ENCODE assay signal across 14 mouse cellular contexts in genomic region chr6:111985452-111985851, GRCm38 (mm10).
DNase-seq lines count a peak whose midpoint lies in the region; ATAC-seq and TF ChIP-seq lines count a peak whose summit lies in the region.
"Had no signal": no experiment of that assay in that cellular context is flagged by ENCODE, and none has a peak within 500 bp of the region (broad histone marks: within the 10 kb centered on the region; RNA-seq: fewer than 3 reads in every experiment).

No protein-coding gene starts in this region.

- H3K9ac ChIP-seq in forebrain, embryonic 16.5 days (replicated peaks; ENCODE audit: low read depth, low read length) = no peak overlapping the region
- H3K9ac ChIP-seq in forebrain, embryonic 15.5 days (replicated peaks) = no peak overlapping the region
- no peak overlapping the region for H3K9ac ChIP-seq in lung, embryonic 16.5 days (ENCODE audit: low read length)
- H3K9ac ChIP-seq in intestine, postnatal 0 days (ENCODE audit: low read depth, low read length) = no peak overlapping the region
- H3K9ac ChIP-seq: forebrain, embryonic 12.5 days; liver, embryonic 14.5 days; neural tube, embryonic 12.5 days had no signal

- no peak for TF ChIP-seq CTCF in intestine, postnatal 0 days (IDR thresholded peaks at IDR 0.05; ENCODE audit: low read depth)

- no peaks in the 10 kb centered on the region for H3K9me3 ChIP-seq in forebrain, embryonic 16.5 days (ENCODE audit: control insufficient read depth, low read length)
- no peaks in the 10 kb centered on the region for H3K9me3 ChIP-seq in forebrain, embryonic 15.5 days
- no peaks in the 10 kb centered on the region for H3K9me3 ChIP-seq in lung, embryonic 16.5 days (ENCODE audit: control insufficient read depth, low read length)
- H3K9me3 ChIP-seq in intestine, postnatal 0 days (ENCODE audit: control insufficient read depth) = no peaks in the 10 kb centered on the region
- H3K9me3 ChIP-seq: forebrain, embryonic 12.5 days; neural tube, embryonic 12.5 days had no signal

- peak; percentile 16 to 36 for DNase-seq in layer of hippocampus, adult 18-20 months (ENCODE audit: low spot score in 2 of 2)
- no peak for DNase-seq in layer of hippocampus, postnatal 25 days (ENCODE audit: extremely low spot score in 1 of 2, low spot score in 1 of 2)
- DNase-seq in adrenal gland, postnatal 25 days = peak; percentile 18
- DNase-seq in testis, postnatal 14 days (ENCODE audit: low spot score) = no peak
- DNase-seq: thymus, postnatal 25 days had no signal

- H3K4me1 ChIP-seq in forebrain, embryonic 16.5 days (replicated peaks; ENCODE audit: control insufficient read depth, insufficient read depth, low read length) = no peaks in the 10 kb centered on the region
- H3K4me1 ChIP-seq in forebrain, embryonic 15.5 days = no peaks in the 10 kb centered on the region
- peaks cover 5% of the 10 kb centered on the region; the same call in 1 of the 2 replicates for H3K4me1 ChIP-seq in lung, embryonic 16.5 days (replicated peaks; ENCODE audit: control insufficient read depth, insufficient read depth, low read length)
- H3K4me1 ChIP-seq in intestine, postnatal 0 days (replicated peaks; ENCODE audit: control insufficient read depth, insufficient read depth, low read length) = no peaks in the 10 kb centered on the region
- H3K4me1 ChIP-seq: forebrain, embryonic 12.5 days; neural tube, embryonic 12.5 days had no signal

- no peaks in the 10 kb centered on the region for H3K36me3 ChIP-seq in forebrain, embryonic 16.5 days (ENCODE audit: control insufficient read depth, insufficient read depth)
- no peaks in the 10 kb centered on the region for H3K36me3 ChIP-seq in forebrain, embryonic 15.5 days
- H3K36me3 ChIP-seq in lung, embryonic 16.5 days (ENCODE audit: control insufficient read depth, insufficient read depth, low read length) = no peaks in the 10 kb centered on the region
- no peaks in the 10 kb centered on the region for H3K36me3 ChIP-seq in intestine, postnatal 0 days (ENCODE audit: control insufficient read depth, insufficient read depth)
- H3K36me3 ChIP-seq: forebrain, embryonic 12.5 days; neural tube, embryonic 12.5 days had no signal

- no peak overlapping the region for H3K4me3 ChIP-seq in forebrain, embryonic 16.5 days (replicated peaks; ENCODE audit: low read length)
- no peak overlapping the region for H3K4me3 ChIP-seq in forebrain, embryonic 15.5 days
- H3K4me3 ChIP-seq in lung, embryonic 16.5 days (ENCODE audit: low read length) = no peak overlapping the region
- no peak overlapping the region for H3K4me3 ChIP-seq in intestine, postnatal 0 days (ENCODE audit: low read depth, low read length)
- H3K4me3 ChIP-seq: forebrain, embryonic 12.5 days; neural tube, embryonic 12.5 days had no signal

- H3K4me2 ChIP-seq in forebrain, embryonic 16.5 days (ENCODE audit: low read length) = no peak overlapping the region
- no peak overlapping the region for H3K4me2 ChIP-seq in forebrain, embryonic 15.5 days (replicated peaks)
- H3K4me2 ChIP-seq in lung, embryonic 16.5 days (ENCODE audit: low read depth, low read length) = no peak overlapping the region
- no peak overlapping the region for H3K4me2 ChIP-seq in intestine, postnatal 0 days (replicated peaks; ENCODE audit: low read depth)
- H3K4me2 ChIP-seq: forebrain, embryonic 12.5 days; midbrain, embryonic 11.5 days; neural tube, embryonic 12.5 days had no signal

- no peak overlapping the region for H3K27ac ChIP-seq in forebrain, embryonic 16.5 days (ENCODE audit: low read length)
- no peak overlapping the region for H3K27ac ChIP-seq in forebrain, embryonic 15.5 days (replicated peaks)
- 0 out of 2 replicates have a peak overlapping the region, but pooled peaks have one; percentile 21 for H3K27ac ChIP-seq in lung, embryonic 16.5 days (ENCODE audit: low read length)
- H3K27ac ChIP-seq in intestine, postnatal 0 days (ENCODE audit: low read depth, low read length) = no peak overlapping the region
- H3K27ac ChIP-seq: forebrain, embryonic 12.5 days; kidney, postnatal 0 days; liver, embryonic 14.5 days; neural tube, embryonic 12.5 days had no signal

- 39% methylated on average over 1 of the region's 1 CpGs for WGBS in forebrain, embryonic 16.5 days
- WGBS in forebrain, embryonic 15.5 days = 43% methylated on average over 1 of the region's 1 CpGs
- WGBS in lung, embryonic 16.5 days = 32% methylated on average over 1 of the region's 1 CpGs
- WGBS in intestine, postnatal 0 days = 61% methylated on average over 1 of the region's 1 CpGs

- H3K27me3 ChIP-seq in forebrain, embryonic 16.5 days (replicated peaks; ENCODE audit: control insufficient read depth, insufficient read depth, low read length) = no peaks in the 10 kb centered on the region
- no peaks in the 10 kb centered on the region for H3K27me3 ChIP-seq in forebrain, embryonic 15.5 days
- no peaks in the 10 kb centered on the region for H3K27me3 ChIP-seq in lung, embryonic 16.5 days (ENCODE audit: control insufficient read depth, insufficient read depth, low read depth, low read length)
- no peaks in the 10 kb centered on the region for H3K27me3 ChIP-seq in intestine, postnatal 0 days (replicated peaks; ENCODE audit: control insufficient read depth, insufficient read depth, low read length)
- H3K27me3 ChIP-seq: forebrain, embryonic 12.5 days; neural tube, embryonic 12.5 days had no signal

- peak; percentile 58 for ATAC-seq in forebrain, embryonic 16.5 days
- no peak for ATAC-seq in forebrain, embryonic 15.5 days (replicated peaks)
- ATAC-seq in lung, embryonic 16.5 days (ENCODE audit: low read depth) = no peak; the same call in 1 of the 2 replicates
- ATAC-seq in intestine, postnatal 0 days = no peak

Comparison
In these comparisons a context has a peak if more than half of its experiments do, and no peak if none do; other contexts are left out.
1. DNase-seq: peak in layer of hippocampus, adult 18-20 months (2 of 2) and adrenal gland, postnatal 25 days (single experiment); none in layer of hippocampus, postnatal 25 days (0 of 2) and testis, postnatal 14 days (single experiment).